Mouse (Mus musculus) thymus, postnatal 4 days (tissue): ENCODE data around the gene Tgfb1i1.

Experiments used
- DNase-seq: peaks from one replicate; pipeline ENCODE4 v3.0.0; 2021

Gene Tgfb1i1

GRCm38 (mm10) chr7:128245547-128245946 lies 1.1 kb upstream of the Tgfb1i1 start:
- no peak for DNase-seq

- peak; percentile 92 for DNase-seq
Observed at GRCm38 (mm10) chr7:128247443-128247842, 831 bp downstream of the Tgfb1i1 start.

GRCm38 (mm10) chr7:128248081-128249042 lies 1.8 kb downstream of the Tgfb1i1 start:
- DNase-seq, result no peak

- DNase-seq, result no peak
Observed at GRCm38 (mm10) chr7:128249998-128250397, 3.4 kb downstream of the Tgfb1i1 start.

- peak; percentile 53 for DNase-seq
Observed at GRCm38 (mm10) chr7:128251946-128252345, 5.3 kb downstream of the Tgfb1i1 start.

GRCm38 (mm10) chr7:128252609-128253008 lies 6.0 kb downstream of the Tgfb1i1 start:
- DNase-seq, result peak; percentile 93

- DNase-seq, result no peak
Observed at GRCm38 (mm10) chr7:128254978-128255377, 8.4 kb downstream of the Tgfb1i1 start.

- DNase-seq, result no peak
Observed at GRCm38 (mm10) chr7:128255757-128256156, 9.1 kb downstream of the Tgfb1i1 start.

- DNase-seq, result no peak
Observed at GRCm38 (mm10) chr7:128256783-128257334, 10.2 kb downstream of the Tgfb1i1 start.

GRCm38 (mm10) chr7:128265411-128265810 lies 18.8 kb downstream of the Tgfb1i1 start, which contains the start of gene Slc5a2:
TSS of gene Slc5a2 (plus strand) at chr7:128265657.
- no peak for DNase-seq

- no peak for DNase-seq
Observed at GRCm38 (mm10) chr7:128266056-128266455, 19.4 kb downstream of the Tgfb1i1 start.

GRCm38 (mm10) chr7:128267391-128267790 lies 20.8 kb downstream of the Tgfb1i1 start:
- DNase-seq, result no peak

GRCm38 (mm10) chr7:128267813-128268212 lies 21.2 kb downstream of the Tgfb1i1 start:
- no peak for DNase-seq

- no peak for DNase-seq
Observed at GRCm38 (mm10) chr7:128270431-128270850, 23.8 kb downstream of the Tgfb1i1 start.

- no peak for DNase-seq
Observed at GRCm38 (mm10) chr7:128271496-128271895, 24.9 kb downstream of the Tgfb1i1 start.

GRCm38 (mm10) chr7:128276051-128276450 lies 29.4 kb downstream of the Tgfb1i1 start:
- DNase-seq, result no peak

- DNase-seq, result no peak
Observed at GRCm38 (mm10) chr7:128279750-128280149, 33.1 kb downstream of the Tgfb1i1 start.

- no peak for DNase-seq
Observed at GRCm38 (mm10) chr7:128281765-128282164, 35.2 kb downstream of the Tgfb1i1 start.

GRCm38 (mm10) chr7:128282532-128283244 lies 36.1 kb downstream of the Tgfb1i1 start:
- DNase-seq, result no peak

GRCm38 (mm10) chr7:128284047-128284446 lies 37.4 kb downstream of the Tgfb1i1 start:
- DNase-seq, result no peak

- DNase-seq, result no peak
Observed at GRCm38 (mm10) chr7:128285060-128285459, 38.4 kb downstream of the Tgfb1i1 start.

GRCm38 (mm10) chr7:128288923-128289544 lies 42.4 kb downstream of the Tgfb1i1 start:
- DNase-seq, result peak; percentile 47

- DNase-seq, result no peak
Observed at GRCm38 (mm10) chr7:128294785-128295184, 48.2 kb downstream of the Tgfb1i1 start.
